8 mouse cellular contexts compared by ENCODE assay signal in genomic region chr15:89355241-89356187, GRCm38 (mm10). TPM values are rescaled to one million over a fixed set of nuclear protein-coding genes. Genes with fewer than 3 reads are reported as not detected.
A peak's percentile ranks its signal among the peaks of the same experiment; 100 is the strongest.
DNase-seq lines count a peak whose midpoint lies in the region; ATAC-seq and TF ChIP-seq lines count a peak whose summit lies in the region.

Lmf2 (minus strand) TSS chr15:89355659.
Ncaph2 (plus strand) TSS chr15:89355719.

- TF ChIP-seq CTCF in lung, adult 2 months (IDR thresholded peaks at IDR 0.05; ENCODE audit: insufficient read depth, low read length): no peak

- peaks cover 37% of the 10 kb centered on the region for H3K4me1 ChIP-seq in forebrain, embryonic 15.5 days
- H3K4me1 ChIP-seq in lung, adult 2 months (ENCODE audit: control insufficient read depth, insufficient read depth, low read length): peaks cover 5% of the 10 kb centered on the region

- peak; percentile 61; the same call in 1 of the 2 replicates for TF ChIP-seq POLR2A in lung, adult 2 months (IDR thresholded peaks at IDR 0.05; ENCODE audit: borderline replicate concordance, extremely low read depth, low read depth, low read length)

- H3K4me2 ChIP-seq in forebrain, embryonic 15.5 days (replicated peaks): peak within 1 kb of the TSS; percentile 84

- peak within 1 kb of the TSS; percentile 62 for H3K4me3 ChIP-seq in forebrain, embryonic 15.5 days
- peak within 1 kb of the TSS; percentile 74 for H3K4me3 ChIP-seq in lung, adult 2 months (replicated peaks; ENCODE audit: extremely low read depth, low read depth, low read length)

- intact Hi-C loops in heart, postnatal 25 days (cut with DNase I): loop anchor here (2.0 kb wide), 2 partner anchors 15 to 41 kb away; partner anchors contain the start of gene Sbf1

- under 1% methylated on average over 64 of the region's 64 CpGs for WGBS in forebrain, embryonic 15.5 days
- under 1% methylated on average over 64 of the region's 64 CpGs for WGBS in lung, adult 2 months

- H3K36me3 ChIP-seq in forebrain, embryonic 15.5 days: peaks cover 30% of the 10 kb centered on the region

- DNase-seq in ES-CJ7 (ENCODE audit: low read depth, low spot score): peak; percentile 96
- DNase-seq in cerebellum, adult 11 months: peak; percentile 92
- DNase-seq in heart, postnatal 25 days (ENCODE audit: low spot score): peak; percentile 90
- peak; percentile 91 to 97 for DNase-seq in layer of hippocampus, adult 18-20 months (ENCODE audit: low spot score in 2 of 2)
- DNase-seq in lung, adult 2 months: peak; percentile 98
- DNase-seq in thymus, adult 18-20 months: peak; percentile 89 to 90

- H3K9me3 ChIP-seq in forebrain, embryonic 15.5 days: no peaks in the 10 kb centered on the region

- peak within 1 kb of the TSS; percentile 84 for H3K27ac ChIP-seq in forebrain, embryonic 15.5 days (replicated peaks)

- peak within 1 kb of the TSS; percentile 73 for H3K9ac ChIP-seq in forebrain, embryonic 15.5 days (replicated peaks)

- ATAC-seq in forebrain, embryonic 15.5 days (replicated peaks): peak; percentile 92
- peak; percentile 90 for ATAC-seq in neutrophil, adult 5-6 weeks (ENCODE audit: extremely low read depth, insufficient number of reproducible peaks, low FRiP score, poor library complexity, severe bottlenecking)

- no peaks in the 10 kb centered on the region for H3K27me3 ChIP-seq in forebrain, embryonic 15.5 days

RNA-seq across cellular contexts. Expression of gene Lmf2, which starts in this region (rescaled TPM):
- polyA plus RNA-seq in forebrain, embryonic 15.5 days (2015; fragmentation: Nextera tagmentation; extraction: Ambion mirVana): 31.6 and 33.0 TPM in 2 replicates
- 10 to 100 TPM; 30.6 to 31.8 TPM for total RNA-seq in heart, postnatal 25 days (2021)
- 10 to 100 TPM; 16.6 to 18.6 TPM for total RNA-seq in layer of hippocampus, adult 18-20 months (2021)
- polyA plus RNA-seq in lung, adult 2 months (2012; rRNA removed): 81.7 and 84.4 TPM in 2 replicates
- total RNA-seq in neutrophil, adult 5-6 weeks (2017): 30.7 and 41.3 TPM in 2 replicates

RNA-seq across cellular contexts. Expression of gene Ncaph2, which starts in this region (rescaled TPM):
- 127 and 149 TPM in 2 replicates for polyA plus RNA-seq in forebrain, embryonic 15.5 days (2015; fragmentation: Nextera tagmentation; extraction: Ambion mirVana)
- 10 to 100 TPM; 52.0 to 60.4 TPM for total RNA-seq in heart, postnatal 25 days (2021)
- 100 to 1,000 TPM; 101 to 103 TPM for total RNA-seq in layer of hippocampus, adult 18-20 months (2021)
- polyA plus RNA-seq in lung, adult 2 months (2012; rRNA removed): 105 and 117 TPM in 2 replicates
- 75.0 and 93.6 TPM in 2 replicates for total RNA-seq in neutrophil, adult 5-6 weeks (2017)

Comparison
In these comparisons a context has a peak if more than half of its experiments do, and no peak if none do; other contexts are left out.
1. Peak in every context shown above with its lines: DNase-seq, ATAC-seq, H3K4me3 ChIP-seq and H3K27ac ChIP-seq.